Mouse (Mus musculus): ENCODE measurements around the gene Nt5c. TPM values are rescaled to one million over a fixed set of nuclear protein-coding genes. Genes with fewer than 3 reads are reported as not detected.
"Not testable (repeated sequence)": the region's sequence is repeated elsewhere in the genome, so short reads cannot be mapped to it uniquely, and the experiment has no call there.

Gene Nt5c
- 10 to 100 TPM; 24.6 to 26.7 TPM for total RNA-seq (2021)

- DNase-seq: peak; percentile 82 to 83
- intact Hi-C loops (cut with DNase I): loop anchor here (5.0 kb wide), 1 partner anchor 111 kb away; the partner anchor contains the start of genes Gga3 and Mrps7
Observed at GRCm38 (mm10) chr11:115491356-115492083, at the start of gene Nt5c. Gene Nt5c (minus strand): TSS chr11:115491862.

- intact Hi-C loops (cut with DNase I): loop anchor here (1.0 to 5.0 kb wide), 2 partner anchors 55 to 64 kb away; partner anchors contain the start of genes Gga3 and Mrps7
Observed at GRCm38 (mm10) chr11:115538045-115538444, 46.4 kb upstream of the Nt5c start.

GRCm38 (mm10) chr11:115536856-115537568 is 45.4 kb upstream of the Nt5c start:
- intact Hi-C loops (cut with DNase I): loop anchor here (5.0 kb wide), 1 partner anchor 65 kb away; the partner anchor contains the start of genes Gga3 and Mrps7

More at GRCm38 (mm10) chr11:115538045-115538444, 46.4 kb upstream of the Nt5c start:
- DNase-seq: no peak

GRCm38 (mm10) chr11:115536038-115536681 is 44.5 kb upstream of the Nt5c start, which contains the start of gene Sumo2:
Gene Sumo2 (minus strand): TSS chr11:115536276.
- peak; percentile 99 for DNase-seq
- intact Hi-C loops (cut with DNase I): loop anchor here (5.0 kb wide), 1 partner anchor 66 kb away; the partner anchor contains the start of genes Gga3 and Mrps7

More at GRCm38 (mm10) chr11:115536856-115537568, 45.4 kb upstream of the Nt5c start:
- DNase-seq: no peak

GRCm38 (mm10) chr11:115535401-115536037 is 43.9 kb upstream of the Nt5c start:
- intact Hi-C loops (cut with DNase I): loop anchor here (2.0 to 5.0 kb wide), 2 partner anchors 21 to 67 kb away; partner anchors contain the start of genes Gga3, Jpt1 and Mrps7
- DNase-seq: peak; percentile 77

DNA sequence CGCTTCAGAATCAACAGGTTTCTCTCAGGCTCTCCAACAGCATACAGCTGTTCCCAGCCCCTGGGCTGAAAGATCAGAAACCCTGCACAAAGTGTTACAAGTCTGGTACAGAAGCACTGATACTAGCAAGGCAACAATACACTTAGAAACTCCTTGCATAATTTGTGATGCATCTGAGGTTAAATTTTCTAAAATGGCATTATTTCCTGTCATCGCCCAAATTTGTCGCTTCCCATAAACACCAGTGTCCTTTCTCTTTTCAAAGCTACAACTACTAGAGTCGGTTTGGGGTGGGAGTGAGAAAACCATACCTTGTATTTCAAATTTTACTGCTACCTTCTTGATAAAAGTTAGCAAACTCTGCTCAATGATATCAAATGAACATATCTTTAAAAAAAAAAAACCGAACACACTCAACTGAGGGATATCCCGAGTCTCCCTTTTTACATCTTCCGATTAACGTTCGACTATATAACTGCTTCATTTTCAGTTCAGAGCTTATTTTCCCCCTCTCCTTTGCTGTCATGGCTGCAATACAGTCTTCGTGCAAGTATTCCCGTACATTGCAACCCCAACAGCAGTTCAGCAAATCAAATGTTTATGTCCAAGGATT is 43.2 kb upstream of the Nt5c start:
- intact Hi-C loops (cut with DNase I): loop anchor here (2.0 to 5.0 kb wide), 2 partner anchors 20 to 67 kb away; partner anchors contain the start of genes Gga3, Jpt1 and Mrps7
- DNase-seq: no peak

GRCm38 (mm10) chr11:115526446-115526845 is 34.8 kb upstream of the Nt5c start:
- intact Hi-C loops (cut with DNase I); DNase-seq: not testable (repeated sequence)

GRCm38 (mm10) chr11:115522703-115523102 is 31.0 kb upstream of the Nt5c start:
- no peak for DNase-seq
- intact Hi-C loops (cut with DNase I): no loop called here

GRCm38 (mm10) chr11:115522238-115522637 is 30.6 kb upstream of the Nt5c start:
- intact Hi-C loops (cut with DNase I): no loop called here
- no peak for DNase-seq

GRCm38 (mm10) chr11:115521080-115521479 is 29.4 kb upstream of the Nt5c start:
- intact Hi-C loops (cut with DNase I): no loop called here
- DNase-seq: no peak

GRCm38 (mm10) chr11:115520218-115520617 is 28.6 kb upstream of the Nt5c start:
- peak in 1 of 2 experiments; percentile 44 for DNase-seq
- intact Hi-C loops (cut with DNase I): no loop called here

- no peak for DNase-seq
- intact Hi-C loops (cut with DNase I): no loop called here
Observed at GRCm38 (mm10) chr11:115519581-115519980, 27.9 kb upstream of the Nt5c start.

GRCm38 (mm10) chr11:115518693-115519092 is 27.0 kb upstream of the Nt5c start:
- no peak for DNase-seq
- intact Hi-C loops (cut with DNase I): no loop called here

- DNase-seq: no peak
- intact Hi-C loops (cut with DNase I): no loop called here
Observed at GRCm38 (mm10) chr11:115516942-115517341, 25.3 kb upstream of the Nt5c start.

GRCm38 (mm10) chr11:115515021-115515420 is 23.4 kb upstream of the Nt5c start:
- intact Hi-C loops (cut with DNase I): loop anchor here (2.0 kb wide), 1 partner anchor 20 kb away; no protein-coding TSS in a partner anchor
- DNase-seq: no peak

DNA sequence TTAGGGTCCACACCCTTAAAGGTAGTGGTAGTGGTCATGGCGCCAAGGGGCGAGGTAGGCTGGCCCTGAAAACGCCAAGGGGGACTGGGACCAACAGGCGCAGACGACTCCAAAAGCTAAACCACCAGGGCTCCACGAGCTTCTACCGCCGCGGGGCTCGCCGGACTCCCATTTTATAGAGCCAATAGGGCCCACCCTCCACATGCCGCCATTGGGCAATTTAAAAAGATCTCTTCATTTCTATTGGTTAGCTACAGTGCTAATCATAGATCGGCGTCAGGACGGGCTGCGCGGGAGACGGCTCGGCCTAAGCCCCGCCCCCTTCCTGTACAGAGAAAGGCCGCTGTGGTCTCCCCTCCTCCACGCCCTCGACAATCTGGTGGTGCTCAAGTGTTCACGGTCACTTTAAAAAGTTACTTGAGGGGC is 22.6 kb upstream of the Nt5c start, which contains the start of gene Jpt1:
Jpt1 (minus strand) TSS at position 150 of the 426 bp plus-strand sequence.
- peak; percentile 99 for DNase-seq
- intact Hi-C loops (cut with DNase I): loop anchor here (2.0 kb wide), 1 partner anchor 21 kb away; no protein-coding TSS in a partner anchor

- intact Hi-C loops (cut with DNase I): loop anchor here (2.0 kb wide), 1 partner anchor 21 kb away; no protein-coding TSS in a partner anchor
Observed at GRCm38 (mm10) chr11:115513271-115514237, 21.9 kb upstream of the Nt5c start.

More at GRCm38 (mm10) chr11:115513271-115514237, 21.9 kb upstream of the Nt5c start:
- DNase-seq: peak; percentile 57 to 62

All from heart, postnatal 10 days (tissue).